Mouse (Mus musculus) cerebellum, postnatal 14 days (tissue): ENCODE data around the gene Celf1.
"Not testable (repeated sequence)": the region's sequence is repeated elsewhere in the genome, so short reads cannot be mapped to it uniquely, and the experiment has no call there.

Source experiments
- DNase-seq, 2 experiments: peaks; one replicate each; pipeline ENCODE4 v3.0.0; 2021; ENCODE audit warnings: mixed read lengths in 2 of 2

The Celf1 gene

DNA sequence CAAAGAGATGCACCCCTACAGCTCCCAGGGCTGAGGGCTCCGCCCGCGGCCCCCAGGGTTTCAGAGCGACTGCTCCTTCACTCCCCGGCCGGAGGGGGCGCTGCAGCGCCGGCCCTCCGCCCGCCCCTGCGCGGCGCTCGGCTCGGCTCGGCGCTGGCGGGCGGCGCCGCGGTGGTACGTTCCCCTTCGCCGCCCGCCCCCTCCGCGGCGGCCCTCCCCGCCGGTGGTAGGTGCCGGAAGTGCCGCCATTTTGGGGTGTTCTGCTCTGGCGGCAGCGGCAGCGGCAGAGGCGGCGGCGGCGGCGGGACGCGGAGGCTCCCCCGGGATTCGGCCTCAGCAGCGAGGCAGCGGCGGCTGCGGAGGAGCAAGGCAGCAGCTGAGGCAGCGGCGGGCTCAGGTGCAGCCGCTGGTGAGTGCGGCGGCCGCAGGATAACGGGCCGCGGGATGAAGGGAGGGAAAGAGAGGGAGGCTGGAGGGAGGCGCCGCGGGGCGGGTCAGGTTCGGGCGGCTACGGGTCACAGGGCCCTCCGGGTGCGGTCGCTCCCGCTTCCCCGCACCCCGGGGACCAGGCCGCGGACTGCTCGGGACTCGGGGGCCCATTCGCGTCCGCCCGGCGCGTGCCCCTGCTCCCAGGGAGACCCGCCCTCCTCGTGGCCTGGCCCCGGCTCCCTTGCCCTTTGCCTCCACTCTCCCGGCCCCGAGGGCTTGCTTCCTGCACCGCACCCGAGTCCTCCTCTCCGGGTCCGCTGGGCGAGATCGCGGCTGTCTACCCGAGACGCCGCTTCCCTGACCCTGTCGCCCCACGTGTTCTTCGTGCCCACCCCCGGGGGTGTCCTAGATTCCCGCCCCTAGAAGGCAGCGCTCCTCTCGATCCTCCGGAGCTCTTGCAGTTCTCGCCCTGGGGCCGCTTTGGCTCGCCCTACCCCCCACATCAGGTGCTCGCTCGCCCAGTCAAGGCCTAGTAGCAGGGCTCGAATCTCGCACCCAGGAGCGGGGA, at the start of gene Celf1:
Celf1 (plus strand) TSS at position 150 of the 997 bp plus-strand sequence.
- DNase-seq = peak; percentile 88 to 89

DNA sequence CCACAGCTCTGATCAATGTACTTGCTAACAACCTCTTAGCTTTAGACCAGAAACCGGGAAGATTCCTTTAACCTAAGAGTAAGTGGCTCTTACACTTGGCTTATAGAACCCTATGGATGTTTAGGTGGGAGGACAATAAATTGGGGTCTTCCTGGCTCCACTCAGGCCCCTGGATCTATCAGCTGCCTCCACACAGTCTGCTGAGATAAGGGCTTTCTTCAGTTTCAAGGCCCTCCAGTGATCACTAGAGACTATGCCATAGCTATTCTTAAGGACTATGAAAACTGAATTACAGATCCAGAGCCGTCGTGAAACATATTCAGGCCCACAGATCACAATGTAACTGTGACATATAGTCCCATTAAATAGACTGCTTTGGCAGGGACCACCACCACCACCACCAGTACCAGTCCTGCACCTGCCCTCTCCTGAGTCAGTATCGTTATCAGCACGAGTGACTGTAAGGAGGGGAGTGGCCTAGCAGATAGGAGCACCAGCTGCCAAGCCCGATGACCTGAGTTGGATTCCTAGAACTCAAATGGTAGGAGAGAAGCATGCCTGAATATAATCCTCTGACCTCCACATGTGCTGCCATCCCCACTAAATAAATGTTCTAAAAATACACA, 46.4 kb upstream of the Celf1 start:
- DNase-seq = no peak

DNA sequence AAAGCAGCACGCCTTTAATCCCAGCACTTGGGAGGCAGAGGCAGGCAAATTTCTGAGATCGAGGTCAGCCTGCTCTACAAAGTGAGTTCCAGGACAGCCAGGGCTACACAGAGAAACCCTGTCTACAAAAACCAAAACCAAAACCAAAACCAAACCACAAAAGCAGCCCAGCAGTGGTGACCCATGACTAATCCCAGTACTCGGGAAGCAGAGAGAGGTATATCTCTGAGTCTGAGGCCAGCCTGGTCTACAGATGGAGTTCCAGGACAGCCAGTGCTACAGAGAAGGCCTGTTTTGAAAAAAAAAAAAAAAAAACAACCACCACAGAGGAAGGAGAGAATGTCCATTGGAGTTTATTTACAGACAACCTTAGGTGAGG, 45.9 kb upstream of the Celf1 start:
- not testable (repeated sequence) for DNase-seq

DNA sequence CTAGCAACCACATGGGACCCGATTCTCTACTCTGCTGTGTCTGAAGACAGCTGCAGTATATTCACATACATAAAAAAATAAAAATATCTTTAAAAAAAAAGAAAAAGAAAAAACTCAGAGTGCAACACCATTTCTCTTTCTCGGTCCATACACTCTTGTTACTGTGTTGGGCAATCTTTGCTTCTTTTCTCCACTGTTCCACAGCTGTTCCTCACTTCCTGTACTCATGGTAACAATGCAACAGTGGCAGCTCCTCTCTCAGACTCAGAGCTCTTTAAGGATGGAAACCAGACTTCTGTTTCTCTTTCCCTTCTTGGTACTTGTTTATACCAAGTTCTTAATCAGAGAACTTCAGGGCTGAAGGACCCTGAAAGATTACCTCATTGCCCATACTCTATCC, 36.8 kb upstream of the Celf1 start:
- DNase-seq = no peak

DNA sequence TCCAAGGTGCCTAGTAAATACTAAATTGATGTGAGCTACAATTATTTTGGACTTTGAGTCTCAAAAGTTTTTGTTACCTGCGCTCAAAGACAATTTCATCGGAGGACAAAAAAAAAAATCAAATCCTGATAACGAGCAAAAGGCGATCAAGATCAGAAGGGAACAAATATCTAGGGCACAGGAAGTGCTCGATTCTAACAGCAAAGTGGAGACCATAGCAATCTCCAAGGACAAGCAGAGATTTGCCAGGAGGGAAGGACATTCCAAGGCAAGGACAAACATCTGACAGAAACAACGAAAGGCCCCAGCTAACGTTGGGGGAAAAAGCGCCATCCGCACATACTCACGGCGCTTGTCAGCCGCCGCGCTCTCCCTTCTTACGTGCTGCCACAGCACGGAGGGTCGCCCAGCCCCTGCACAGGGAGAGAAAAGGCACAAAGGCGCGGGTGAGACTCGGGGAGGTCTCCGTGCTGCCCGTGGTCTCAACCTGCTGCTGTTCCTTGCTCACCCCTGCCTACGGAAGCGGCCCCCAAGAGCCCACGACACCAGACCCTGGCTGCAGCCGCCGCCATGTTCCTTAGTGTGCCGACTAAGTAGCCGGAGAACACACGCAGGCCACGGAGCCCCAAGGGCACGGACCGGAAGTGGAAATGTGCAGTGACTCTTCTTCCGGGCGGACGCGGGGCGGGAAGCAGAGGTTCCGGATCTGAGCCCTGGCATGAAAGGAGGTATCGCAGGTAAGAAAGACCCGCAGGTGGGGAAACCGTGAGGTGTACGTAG, 35.9 kb upstream of the Celf1 start, which contains the start of the genes Kbtbd4 and Ndufs3:
Kbtbd4 (plus strand) TSS at position 665 of the 780 bp plus-strand sequence.
Ndufs3 (minus strand) TSS at position 752 of the 780 bp plus-strand sequence.
- DNase-seq = peak; percentile 93

DNA sequence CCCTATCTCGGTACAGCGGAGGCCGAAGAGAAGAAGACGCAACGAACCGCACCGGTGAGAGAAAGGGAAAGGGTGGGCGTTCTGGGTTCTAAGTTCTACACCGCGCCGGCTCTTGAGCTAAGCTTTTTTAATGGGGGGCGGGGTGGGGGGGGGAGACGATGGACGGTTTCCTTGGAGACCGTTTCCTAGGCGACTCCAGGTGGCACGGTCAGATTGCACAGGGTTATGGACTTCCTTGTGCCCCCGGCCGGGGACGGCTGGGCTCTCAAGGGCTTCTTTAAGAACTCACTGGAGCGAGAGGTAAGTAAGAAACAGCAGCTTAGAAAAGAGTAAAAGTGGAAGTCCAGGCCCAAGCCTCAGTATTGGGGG, 35.3 kb upstream of the Celf1 start:
- no peak for DNase-seq

DNA sequence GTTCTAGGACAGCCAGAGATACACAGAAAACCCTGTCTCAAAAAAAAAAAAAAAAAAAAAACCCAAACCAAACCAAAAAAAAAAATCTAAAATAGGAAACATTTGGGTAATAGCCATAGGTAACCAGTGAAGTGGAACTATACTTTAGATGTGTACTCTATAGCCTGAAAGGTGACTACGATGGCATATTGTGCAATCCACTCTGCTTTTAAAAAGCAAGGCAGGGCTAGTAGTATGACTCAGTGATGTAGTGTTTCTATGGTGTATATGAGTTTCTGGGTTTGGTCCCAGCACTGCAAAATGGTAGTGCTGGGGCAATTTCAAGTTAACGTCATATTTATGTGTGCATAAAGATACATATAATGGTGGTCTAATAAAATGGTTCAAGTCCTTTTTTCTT, 33.5 kb upstream of the Celf1 start:
- DNase-seq = no peak

DNA sequence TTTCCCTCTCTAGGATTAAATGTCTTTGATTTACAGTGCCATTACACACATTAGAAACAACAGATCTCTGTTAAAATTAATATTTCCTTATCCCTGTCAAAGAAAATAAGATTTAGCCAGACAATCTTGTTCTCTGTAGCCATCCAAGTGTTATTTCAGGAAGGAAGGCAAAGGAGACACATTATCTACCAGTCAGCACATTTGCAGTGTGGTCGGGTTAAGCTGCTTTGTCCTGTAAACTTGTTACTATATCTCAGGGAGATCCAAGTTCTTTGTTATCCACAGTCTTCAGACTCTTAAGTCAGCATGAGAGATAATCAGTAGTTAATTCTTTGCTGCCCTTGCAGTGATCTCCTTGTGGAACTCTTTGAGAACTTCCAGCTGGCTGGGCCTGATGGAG, 29.3 kb upstream of the Celf1 start:
- DNase-seq = no peak

DNA sequence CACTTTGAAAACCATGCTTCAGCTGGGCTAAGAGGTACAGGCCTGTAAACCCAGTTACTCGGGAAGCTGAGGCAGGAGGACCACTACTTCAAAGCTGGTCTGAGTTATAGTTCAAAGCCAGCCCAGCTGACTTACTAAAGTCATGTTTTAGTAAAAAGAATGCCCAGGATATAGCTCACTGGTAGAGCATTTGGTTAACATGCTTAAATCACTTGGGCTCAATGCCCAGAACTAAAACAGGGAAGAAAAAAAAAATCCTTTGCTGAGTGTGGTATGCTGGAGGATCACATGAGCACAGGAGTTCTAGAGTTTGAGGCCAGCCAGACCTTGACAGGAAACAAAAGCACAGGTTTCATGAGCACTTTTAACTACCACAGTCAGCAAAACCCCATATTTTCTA, 28.5 kb upstream of the Celf1 start:
- no peak for DNase-seq

DNA sequence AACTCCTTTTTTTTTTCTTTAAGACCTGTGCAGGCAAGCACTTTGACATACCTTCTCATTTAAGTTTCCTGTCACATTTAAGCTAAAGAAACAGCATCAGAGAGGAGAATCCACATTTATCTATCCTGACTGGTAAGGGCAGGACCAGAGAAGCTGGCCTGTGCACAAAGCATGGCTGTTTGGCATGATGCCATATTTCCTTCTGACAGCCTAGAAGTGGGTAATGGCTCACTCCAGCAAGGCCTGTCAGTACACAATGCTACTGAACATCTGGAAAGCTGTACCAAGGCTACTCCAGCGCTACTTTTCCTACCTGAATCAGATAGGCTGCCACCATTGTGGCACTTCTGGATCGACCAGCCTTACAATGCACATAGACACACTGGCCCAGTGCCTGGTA, 26.5 kb upstream of the Celf1 start:
- peak; percentile 50 to 63 for DNase-seq

DNA sequence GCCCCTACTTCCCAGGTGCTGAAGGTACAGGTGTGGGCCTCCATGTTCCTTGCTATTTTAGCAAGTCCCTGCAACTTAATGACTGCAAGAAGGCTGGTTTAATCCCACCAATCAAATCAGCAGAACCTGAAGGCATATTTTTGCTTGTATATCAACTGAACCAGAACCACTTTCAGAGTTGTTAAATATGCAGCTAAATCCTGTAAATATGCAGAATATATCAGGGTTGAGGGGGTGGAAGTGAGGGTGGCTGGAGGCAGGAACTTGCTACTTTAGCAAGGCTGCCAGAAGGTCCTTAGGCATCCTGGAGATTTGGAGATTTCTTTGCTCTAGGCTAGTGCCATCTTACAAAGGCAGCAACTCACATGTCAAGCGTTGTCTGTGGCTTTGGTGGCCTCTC, 24.7 kb upstream of the Celf1 start:
- DNase-seq = no peak

DNA sequence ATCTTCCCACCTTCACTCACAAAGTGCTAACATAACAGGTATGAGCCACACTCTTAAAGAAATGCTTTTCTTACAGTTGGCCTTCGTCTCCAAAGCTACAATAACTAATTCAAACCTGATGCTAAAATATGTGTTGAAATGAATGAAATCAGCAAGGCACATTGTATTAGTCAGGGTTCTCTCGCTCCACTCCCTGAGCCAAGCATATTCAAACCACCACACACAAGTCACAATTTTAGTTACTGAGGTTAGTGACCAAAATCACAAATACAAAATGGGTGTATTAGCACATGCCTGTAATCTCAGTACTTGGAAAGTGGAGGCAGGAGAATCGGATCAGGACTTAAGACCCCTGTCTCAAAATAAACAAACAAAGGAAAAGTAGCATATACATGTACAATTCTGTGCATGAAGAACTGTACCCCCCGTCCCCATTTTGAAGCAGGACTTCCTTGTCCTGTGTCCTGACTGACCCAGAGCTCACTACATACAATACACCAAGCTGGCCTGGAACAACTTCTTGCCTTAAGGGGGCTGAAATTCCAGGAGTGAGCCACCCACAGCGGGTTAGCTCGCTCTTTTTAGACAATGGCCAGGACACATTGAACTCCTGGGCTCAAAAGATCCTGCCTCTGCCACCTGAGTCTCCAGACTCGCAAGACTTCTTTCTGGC, 23.5 kb upstream of the Celf1 start:
- DNase-seq = no peak

DNA sequence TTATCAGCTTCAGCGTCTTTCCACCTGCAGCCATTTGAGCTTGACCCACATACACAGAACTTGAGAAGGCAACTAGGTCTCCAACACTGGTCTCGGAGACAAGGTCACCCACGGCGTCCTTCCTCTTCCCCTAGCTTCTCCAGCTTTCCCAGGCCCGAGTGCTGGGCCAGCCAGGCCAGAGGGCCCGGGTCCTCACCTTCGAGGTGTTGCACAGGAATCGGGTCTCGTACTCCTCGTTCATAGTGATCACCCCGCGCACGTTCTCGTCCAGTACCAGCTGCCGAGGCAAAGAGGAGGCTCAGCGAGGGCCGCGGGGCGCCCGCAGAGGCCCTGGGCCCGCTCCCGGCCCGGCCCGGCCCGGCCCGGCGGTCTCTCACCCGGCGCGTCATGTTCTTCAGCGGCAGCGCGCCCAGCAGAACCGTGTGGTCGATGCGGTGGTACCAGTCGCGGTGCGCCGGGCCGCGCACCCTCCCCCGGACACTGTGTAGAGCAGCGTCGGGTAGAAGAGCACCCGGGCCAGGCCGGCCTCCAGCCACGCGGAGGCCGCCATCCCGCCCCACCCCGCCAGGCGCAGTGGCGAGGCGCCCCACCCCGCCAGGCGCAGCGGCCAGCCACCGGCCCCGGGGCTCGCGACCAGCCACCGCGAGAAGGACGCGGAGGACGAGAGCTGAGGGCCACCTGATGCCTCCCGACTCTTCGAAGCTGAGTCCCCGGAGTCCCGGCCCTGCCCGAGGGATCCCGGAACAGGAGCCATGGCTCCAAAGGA, 22.8 kb upstream of the Celf1 start:
- peak; percentile 78 to 79 for DNase-seq

DNA sequence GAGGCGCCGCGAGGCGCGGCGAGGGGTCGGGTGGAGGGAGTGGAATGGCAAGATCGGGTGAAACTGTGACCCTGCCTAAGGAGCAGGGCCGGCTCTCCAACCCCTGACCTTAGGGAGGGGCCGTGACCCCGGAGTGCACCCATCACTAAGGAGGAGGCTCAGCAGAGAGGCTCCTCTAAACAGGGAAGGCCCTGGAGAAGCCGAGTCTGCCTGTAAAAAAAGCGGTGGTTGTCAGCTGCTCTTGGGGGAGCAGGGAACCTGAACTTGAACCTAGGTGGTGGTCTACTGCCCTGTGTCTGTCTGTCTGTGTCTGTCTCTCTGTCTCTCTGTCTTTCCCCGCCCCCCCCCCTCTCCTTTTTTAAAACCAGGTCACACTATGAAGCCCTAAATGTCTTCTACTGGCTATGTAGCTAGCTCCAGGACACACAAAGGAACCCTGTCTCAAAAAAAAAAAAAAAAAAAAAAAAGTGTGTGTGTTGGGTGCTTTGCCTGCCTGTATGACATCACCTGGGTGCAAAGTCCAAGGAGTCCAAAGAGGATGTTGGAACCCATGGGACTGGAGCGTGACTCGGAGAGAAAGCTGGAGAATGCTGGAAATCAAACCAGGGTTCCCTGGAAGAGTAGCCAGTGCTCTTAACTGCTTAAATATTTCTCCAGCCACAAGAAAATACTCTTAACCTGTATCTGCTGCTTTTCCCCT, 22.0 kb upstream of the Celf1 start:
- peak in 1 of 2 experiments; percentile 21 for DNase-seq

DNA sequence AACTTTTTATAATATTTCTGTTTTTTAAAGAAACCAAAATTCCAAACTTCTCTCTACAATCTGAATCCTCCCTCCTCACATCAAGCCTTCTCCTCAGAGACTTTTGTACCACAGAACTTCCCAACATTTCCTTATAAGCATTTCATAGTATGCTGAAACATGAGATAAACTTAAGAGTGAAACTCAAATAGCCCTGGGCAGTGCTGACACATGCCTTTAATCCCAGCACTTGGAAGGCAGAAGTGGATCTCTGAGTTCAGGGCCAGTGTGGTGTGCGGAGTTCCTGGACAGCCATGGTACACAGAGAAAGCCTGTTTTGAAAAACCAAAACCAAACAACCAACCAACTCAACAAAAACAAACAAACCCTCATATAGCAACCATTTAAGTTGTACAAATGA, 19.0 kb upstream of the Celf1 start:
- DNase-seq = no peak

DNA sequence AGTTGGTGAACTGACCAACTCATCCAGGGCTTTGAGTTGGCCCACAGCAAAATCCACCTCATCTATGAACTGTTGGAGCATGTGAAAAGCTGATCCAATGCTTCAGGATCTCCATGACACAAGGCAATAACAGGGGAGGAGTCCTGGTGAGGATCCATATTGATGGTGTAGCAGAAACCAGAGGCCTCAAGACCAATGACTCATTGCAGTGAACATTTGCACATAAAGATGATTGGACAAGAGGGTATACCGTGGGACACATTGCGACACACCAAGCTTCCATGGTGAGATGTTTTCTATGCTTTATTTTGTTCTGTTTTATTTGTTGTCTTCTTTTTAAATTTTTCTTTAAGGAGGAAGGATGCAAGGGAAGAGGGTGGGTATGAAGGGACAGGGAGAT, 17.5 kb upstream of the Celf1 start:
- DNase-seq = no peak

DNA sequence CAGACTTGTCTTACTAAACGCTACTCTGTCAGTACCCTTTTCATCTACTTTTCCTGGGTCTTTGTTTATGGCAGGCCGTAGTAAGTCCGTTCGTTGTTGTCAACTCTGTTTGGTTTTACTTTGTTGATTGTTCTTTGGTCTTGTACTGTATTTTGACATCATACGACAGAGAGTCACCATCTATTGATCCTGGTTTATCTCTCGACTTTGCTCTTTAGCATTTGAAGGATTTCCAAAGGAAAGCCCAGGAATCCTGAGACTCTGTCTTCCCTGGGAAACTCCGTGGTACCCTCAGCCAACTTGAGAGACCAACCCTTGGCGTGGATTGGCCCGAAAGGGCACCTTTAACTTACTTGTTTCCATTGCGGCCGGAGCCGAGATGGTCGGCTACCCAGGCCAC, 11.6 kb upstream of the Celf1 start:
- no peak for DNase-seq

DNA sequence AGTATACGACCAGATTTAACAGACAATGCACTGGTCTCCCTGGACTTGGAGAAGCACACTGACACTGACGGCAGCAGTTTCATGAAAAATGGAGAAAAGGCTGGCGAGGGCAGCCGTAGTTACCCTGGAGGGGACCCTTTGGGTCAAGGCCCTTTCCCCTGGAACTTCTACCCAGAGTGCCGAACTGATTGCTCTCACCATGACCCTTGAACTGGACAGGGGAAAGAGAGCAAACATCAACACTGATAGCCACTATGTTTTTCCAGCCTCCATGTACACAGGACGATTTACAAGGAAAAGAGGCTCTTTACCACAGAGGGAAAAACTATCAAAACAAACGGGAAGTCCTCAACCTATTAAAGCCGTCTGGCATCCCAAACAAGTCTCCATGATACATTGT, 8.4 kb upstream of the Celf1 start:
- DNase-seq = no peak

DNA sequence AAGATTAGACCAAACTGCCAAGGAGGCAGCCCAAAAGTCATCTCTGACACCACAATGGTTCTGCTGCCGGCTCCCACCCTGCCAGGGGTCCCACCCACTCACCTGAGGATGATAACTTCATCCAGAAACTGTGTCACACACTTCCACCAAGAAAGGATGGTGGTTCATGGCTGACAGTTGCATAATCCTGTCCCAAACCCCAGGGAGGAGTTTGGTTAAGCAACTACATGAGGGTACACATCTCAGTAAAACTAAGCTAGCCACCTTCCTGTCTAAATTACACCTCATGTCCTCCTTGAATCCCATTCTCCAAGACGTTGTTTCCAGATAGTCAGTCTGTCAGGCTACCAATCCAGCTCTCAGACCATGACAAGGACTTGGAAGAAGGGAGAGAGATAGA, 7.9 kb upstream of the Celf1 start:
- no peak for DNase-seq

DNA sequence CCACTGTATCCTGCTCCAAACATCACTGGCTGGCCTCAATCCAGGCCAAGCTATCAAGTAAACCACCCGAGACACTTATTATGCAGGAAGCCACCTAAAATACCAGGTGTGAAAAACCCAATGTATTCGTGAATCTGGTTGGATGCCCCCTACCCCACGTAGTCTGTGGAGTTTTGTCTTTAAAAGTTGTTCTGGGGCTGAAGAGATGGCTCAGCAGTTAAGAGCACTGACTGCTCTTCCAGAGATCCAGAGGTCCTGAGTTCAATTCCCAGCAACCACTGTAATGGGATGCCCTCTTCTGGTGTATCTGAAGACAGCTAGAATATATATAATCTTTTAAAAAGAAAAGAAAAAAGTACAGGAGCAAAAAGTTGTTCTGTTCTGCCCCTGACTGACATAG, 1.8 kb upstream of the Celf1 start:
- no peak for DNase-seq

DNA sequence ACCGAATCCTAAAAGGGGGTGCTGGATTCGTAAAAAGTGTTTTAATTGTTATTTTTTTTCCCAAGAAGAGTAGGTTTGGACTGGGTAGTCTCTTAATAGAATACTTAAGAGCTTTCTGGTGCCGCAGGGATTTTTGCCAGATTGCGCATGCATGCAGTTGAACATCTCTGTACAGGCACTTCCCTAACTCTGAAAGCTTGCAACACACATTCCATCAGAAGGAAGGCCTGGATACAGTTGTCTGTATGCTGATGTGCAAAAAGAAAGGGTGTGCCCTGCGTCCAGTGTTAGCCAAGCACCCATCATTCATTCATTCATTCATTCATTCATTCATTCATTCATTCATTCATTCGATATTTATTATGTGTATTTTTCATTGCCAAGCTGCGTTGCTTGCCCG, 432 bp upstream of the Celf1 start:
- peak; percentile 30 to 38 for DNase-seq
